Mouse (Mus musculus): ENCODE results near the gene Myl12a.

The Myl12a gene

GRCm38 (mm10) chr17:71010646-71011242 lies 8.1 kb upstream of the Myl12a start:
- in situ Hi-C loops (cut with MboI, MseI), result no loop called here

- in situ Hi-C loops (cut with MboI, MseI), result loop anchor here in 1 of 2 experiments (10.0 kb wide), 1 partner anchor 195 kb away; no protein-coding TSS in a partner anchor
Measured at GRCm38 (mm10) chr17:71009751-71010150, 7.1 kb upstream of the Myl12a start.

GRCm38 (mm10) chr17:71008676-71009075 lies 6.0 kb upstream of the Myl12a start:
- in situ Hi-C loops (cut with MboI, MseI), result loop anchor here in 1 of 2 experiments (10.0 kb wide), 1 partner anchor 196 kb away; no protein-coding TSS in a partner anchor

DNA sequence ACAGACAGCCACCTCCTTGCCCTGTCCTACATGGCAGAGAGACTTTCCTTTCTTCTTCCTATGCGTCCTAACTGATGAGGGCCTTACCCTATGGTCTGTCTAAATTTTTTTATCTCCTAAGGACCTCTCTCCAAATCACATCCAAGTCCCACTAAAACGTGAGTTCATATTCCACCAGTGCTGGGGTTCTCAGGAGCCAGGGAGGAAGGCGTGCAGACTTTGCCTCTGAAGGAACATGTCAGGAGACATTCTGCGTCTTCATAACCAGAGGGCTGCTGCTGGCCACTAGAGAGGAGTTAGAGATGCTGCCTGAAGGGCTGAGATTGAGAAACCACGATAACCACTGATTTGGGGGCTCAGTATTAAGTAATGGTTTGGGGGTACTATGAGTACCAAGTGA lies 4.3 kb upstream of the Myl12a start:
- in situ Hi-C loops (cut with MboI, MseI), result loop anchor here in 1 of 2 experiments (10.0 kb wide), 1 partner anchor 198 kb away; no protein-coding TSS in a partner anchor

DNA sequence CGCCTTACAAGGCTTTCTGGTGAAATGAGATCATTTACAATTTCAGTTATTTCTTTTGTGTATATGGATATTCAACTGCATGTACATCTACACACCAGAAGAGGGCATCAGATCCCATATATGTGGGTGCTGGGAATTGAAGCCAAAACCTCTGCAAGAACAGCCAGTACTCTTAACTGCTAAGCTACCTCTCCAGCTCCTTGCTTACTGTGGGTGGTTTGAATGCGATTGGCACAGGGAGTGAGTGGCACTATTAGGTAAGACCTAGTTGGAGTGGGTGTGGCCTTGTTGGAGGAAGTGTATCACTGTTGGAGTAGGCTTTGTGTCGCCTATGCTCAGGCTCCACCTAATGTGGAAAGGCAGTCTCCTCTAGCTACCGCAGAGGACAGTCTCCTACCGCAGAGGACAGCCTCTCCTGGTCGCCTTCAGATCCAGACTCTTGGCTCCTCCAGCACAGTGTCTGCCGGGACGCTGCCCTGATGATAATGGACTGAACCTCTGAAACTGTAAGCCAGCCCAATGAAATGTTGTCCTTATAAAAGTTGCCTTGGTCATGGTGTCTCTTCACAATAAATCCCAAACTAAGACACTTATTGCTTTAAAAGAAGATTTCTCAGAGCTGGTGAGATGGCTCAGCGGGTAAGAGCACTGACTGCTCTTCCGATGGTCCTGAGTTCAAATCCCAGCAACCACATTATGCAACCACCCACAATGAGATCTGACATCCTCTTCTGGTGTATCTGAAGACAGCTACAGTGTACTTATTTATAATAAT lies 1.7 kb upstream of the Myl12a start:
- in situ Hi-C loops (cut with MboI, MseI), result loop anchor here in 1 of 2 experiments (10.0 kb wide), 1 partner anchor 200 kb away; no protein-coding TSS in a partner anchor

GRCm38 (mm10) chr17:71003721-71004120 lies 1.0 kb upstream of the Myl12a start:
- in situ Hi-C loops (cut with MboI, MseI), result loop anchor here in 1 of 2 experiments (10.0 kb wide), 1 partner anchor 201 kb away; no protein-coding TSS in a partner anchor

- in situ Hi-C loops (cut with MboI, MseI), result loop anchor here in 1 of 2 experiments (10.0 kb wide), 1 partner anchor 202 kb away; no protein-coding TSS in a partner anchor
Measured at GRCm38 (mm10) chr17:71003112-71003511, 434 bp upstream of the Myl12a start.

DNA sequence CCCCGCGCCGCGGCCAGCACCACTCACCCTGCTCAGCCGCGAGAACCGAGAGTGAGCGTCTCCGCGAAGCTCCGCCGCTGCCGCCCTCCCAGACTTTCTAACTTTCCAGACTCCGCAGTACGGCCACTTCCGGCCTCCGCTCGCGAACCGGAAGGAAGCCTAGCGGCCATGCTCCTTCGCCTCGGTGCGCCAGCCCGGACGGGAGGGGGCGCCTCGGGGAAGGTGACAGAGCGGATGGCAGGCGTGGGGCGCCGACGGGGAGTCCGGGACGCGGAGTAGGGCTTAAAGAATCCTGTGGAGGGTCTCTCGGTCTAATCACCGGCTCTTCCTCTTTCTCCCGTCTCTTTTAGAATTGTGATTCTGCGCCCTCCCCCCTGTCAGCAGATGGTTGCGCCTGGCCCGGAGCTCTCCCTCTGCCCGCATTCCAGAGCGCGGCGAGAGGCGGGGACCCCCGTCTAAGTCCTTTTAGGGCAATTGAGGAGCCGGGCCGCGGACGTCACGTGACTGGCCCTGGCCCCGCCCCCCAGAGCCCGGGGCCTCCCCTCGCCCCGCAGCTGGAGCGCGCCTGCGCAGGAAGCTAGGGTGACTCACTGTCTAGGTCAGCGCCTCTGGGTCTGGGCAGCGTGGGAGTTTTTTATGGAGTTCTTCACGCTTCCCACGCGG lies 466 bp downstream of the Myl12a start, which contains the start of gene Myom1:
Myom1 (plus strand) TSS at position 553 of the 663 bp plus-strand sequence.
- in situ Hi-C loops (cut with MboI, MseI), result loop anchor here in 1 of 2 experiments (10.0 kb wide), 1 partner anchor 203 kb away; no protein-coding TSS in a partner anchor

DNA sequence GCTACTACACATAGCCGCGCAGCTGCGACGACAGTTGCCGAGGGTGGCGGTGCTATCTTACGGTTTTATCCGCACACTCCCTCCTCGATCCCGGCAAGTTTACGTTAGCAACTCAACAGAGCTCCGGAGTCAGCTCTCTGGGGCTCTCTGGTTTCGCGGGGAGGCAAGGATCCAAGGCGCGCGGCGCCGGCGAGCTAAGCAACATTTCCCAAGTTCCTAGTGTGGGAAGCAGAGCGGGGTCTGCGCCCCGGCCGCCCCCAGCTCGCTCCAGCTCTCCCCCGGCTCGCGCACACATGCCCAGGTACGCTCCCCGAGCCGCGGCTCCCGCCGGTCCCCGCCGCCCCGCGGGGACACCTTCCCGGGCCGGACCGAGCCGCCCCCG lies 988 bp downstream of the Myl12a start:
- in situ Hi-C loops (cut with MboI, MseI), result loop anchor here in 1 of 2 experiments (10.0 kb wide), 1 partner anchor 203 kb away; no protein-coding TSS in a partner anchor

- in situ Hi-C loops (cut with MboI, MseI), result loop anchor here in 1 of 2 experiments (10.0 kb wide), 1 partner anchor 204 kb away; no protein-coding TSS in a partner anchor
Measured at GRCm38 (mm10) chr17:71001067-71001466, 1.6 kb downstream of the Myl12a start.

GRCm38 (mm10) chr17:71000255-71000654 lies 2.4 kb downstream of the Myl12a start:
- in situ Hi-C loops (cut with MboI, MseI), result loop anchor here in 1 of 2 experiments (10.0 kb wide), 1 partner anchor 205 kb away; no protein-coding TSS in a partner anchor

DNA sequence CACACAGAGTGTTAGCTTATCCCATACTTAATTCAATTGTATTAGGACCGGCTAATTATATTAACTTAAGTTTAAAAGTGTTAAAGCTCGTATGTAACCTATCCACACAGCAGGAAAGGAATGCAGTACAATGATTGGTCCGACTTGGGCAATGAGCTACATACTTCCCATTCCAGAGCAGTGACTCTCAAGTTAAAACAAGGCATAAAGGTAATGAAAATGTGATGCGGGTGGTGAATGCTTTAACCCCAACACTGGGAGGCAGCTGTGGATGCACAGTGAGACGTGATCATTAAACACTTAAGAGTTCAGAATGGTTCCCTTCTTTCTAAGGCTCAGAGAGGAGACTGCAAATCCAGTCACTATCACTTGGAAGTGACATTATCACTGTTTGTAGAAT lies 3.5 kb downstream of the Myl12a start:
- in situ Hi-C loops (cut with MboI, MseI), result no loop called here

DNA sequence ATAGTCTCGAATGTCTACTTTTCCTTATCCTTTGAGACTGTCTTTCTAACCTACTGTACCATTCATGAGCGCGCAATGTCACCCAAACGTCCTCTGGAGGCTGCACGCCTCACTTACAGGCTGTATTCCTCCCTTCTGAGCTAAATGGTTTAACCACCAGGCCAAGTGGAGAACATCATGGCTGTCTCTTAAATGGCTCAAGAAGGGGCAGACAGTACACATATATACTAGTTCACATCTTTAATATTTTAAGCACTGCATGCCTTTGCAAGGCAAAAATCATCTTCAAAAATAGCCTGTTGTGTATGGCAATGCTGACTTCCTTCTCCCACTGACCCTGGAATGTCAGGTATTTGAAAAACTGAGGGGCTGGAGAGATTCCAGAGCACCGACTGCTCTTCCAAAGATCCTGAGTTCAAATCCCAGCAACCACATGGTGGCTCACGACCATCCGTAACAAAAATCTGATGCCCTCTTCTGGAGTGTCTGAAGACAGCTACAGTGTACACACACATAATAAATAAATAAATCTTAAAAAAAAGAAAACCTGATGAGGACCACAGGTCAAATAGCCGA lies 4.2 kb downstream of the Myl12a start:
- in situ Hi-C loops (cut with MboI, MseI), result no loop called here

- in situ Hi-C loops (cut with MboI, MseI), result no loop called here
Measured at GRCm38 (mm10) chr17:70997836-70998235, 4.8 kb downstream of the Myl12a start.

DNA sequence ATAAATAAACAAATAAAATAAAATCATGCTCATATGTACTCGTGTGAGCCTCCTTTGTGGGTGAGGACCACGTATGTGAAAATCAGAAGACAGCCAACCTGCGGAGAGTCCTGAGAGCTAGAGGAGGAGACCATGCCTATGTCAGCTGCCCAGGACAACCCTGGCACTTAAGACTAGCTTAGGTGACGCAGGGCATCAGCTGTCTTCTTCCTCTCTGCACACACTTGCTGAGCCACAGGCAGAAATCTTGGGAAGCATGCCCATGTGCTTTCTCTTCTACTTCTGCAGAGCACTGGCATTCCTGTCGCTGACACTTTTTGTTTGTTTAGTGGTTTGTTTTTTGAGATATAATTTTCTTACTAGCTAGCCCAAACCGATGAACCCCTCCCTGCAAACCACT lies 7.1 kb downstream of the Myl12a start:
- in situ Hi-C loops (cut with MboI, MseI), result no loop called here

- in situ Hi-C loops (cut with MboI, MseI), result no loop called here
Measured at GRCm38 (mm10) chr17:70994671-70995070, 8.0 kb downstream of the Myl12a start.

- in situ Hi-C loops (cut with MboI, MseI), result no loop called here
Measured at GRCm38 (mm10) chr17:70993385-70993807, 9.3 kb downstream of the Myl12a start.

GRCm38 (mm10) chr17:70992662-70993061 lies 10.0 kb downstream of the Myl12a start:
- in situ Hi-C loops (cut with MboI, MseI), result no loop called here

- in situ Hi-C loops (cut with MboI, MseI), result no loop called here
Measured at GRCm38 (mm10) chr17:70991706-70992625, 10.7 kb downstream of the Myl12a start.

Measured in T-helper 17 cell (primary cell).